Mouse (Mus musculus): ENCODE data around the gene Fam149b. TPM values are rescaled to one million over a fixed set of nuclear protein-coding genes. Genes with fewer than 3 reads are reported as not detected.

Fam149b gene
- total and polyA plus RNA-seq, 3 experiments: 16.1 to 25.8 TPM; not detected in 1

- TF ChIP-seq GABPA (IDR thresholded peaks at IDR 0.05; ENCODE audit: low read depth, low read length): no peak
These were observed 29.2 kb downstream of the Fam149b start (continued) for GRCm38 (mm10) chr14:20377112-20377521.

GRCm38 (mm10) chr14:20378313-20379061, 30.5 kb downstream of the Fam149b start:
- Histone ChIP-seq H3K27me3 (ENCODE audit: control insufficient read depth in 1 of 2, insufficient read depth in 2 of 2, low read length in 2 of 2) (no peaks in the 10 kb centered on the region), H3K4me1 (ENCODE audit: control insufficient read depth in 1 of 2, insufficient read depth in 2 of 2, low read length in 2 of 2) (peaks cover 15 to 17% of the 10 kb centered on the region in 2 experiments), H3K79me2 (ENCODE audit: control insufficient read depth, insufficient read depth, low read length, poor library complexity) (0 out of 2 replicates have a peak, but pooled peaks cover 2% of the 10 kb centered on the region), H3K27ac (ENCODE audit: control insufficient read depth, low read depth, low read length) (no peak overlapping the region), H3K4me3 (ENCODE audit: control insufficient read depth in 1 of 2, insufficient read depth in 1 of 2, low read depth in 2 of 2, low read length in 2 of 2) (no peak overlapping the region), H3K9me3 (replicated peaks; ENCODE audit: insufficient read depth, low read length) (no peaks in the 10 kb centered on the region), H3K9ac (ENCODE audit: control insufficient read depth, low read depth, low read length, poor library complexity, severe bottlenecking) (no peak overlapping the region), H3K36me3 (ENCODE audit: control insufficient read depth in 1 of 2, insufficient read depth in 2 of 2, low read length in 2 of 2) (peaks cover 3 to 26% of the 10 kb centered on the region in 2 experiments)
- DNase-seq (ENCODE audit: low read depth, low spot score): peak; percentile 52
- TF ChIP-seq CTCF (IDR thresholded peaks at IDR 0.05 in 2 of 3, conservative IDR thresholded peaks at IDR 0.05 in 1 of 3; ENCODE audit: control insufficient read depth in 1 of 3, insufficient read depth in 1 of 3, low read depth in 2 of 3, low read length in 3 of 3, poor library complexity in 1 of 3, severe bottlenecking in 1 of 3) (peak; percentile 37 to 46 (median 45); a peak in 5 of 6 replicates), ZC3H11A (IDR thresholded peaks at IDR 0.05; ENCODE audit: low read depth, low read length) (no peak)

GRCm38 (mm10) chr14:20379087-20379640, 31.2 kb downstream of the Fam149b start:
- Histone ChIP-seq H3K36me3 (ENCODE audit: control insufficient read depth in 1 of 2, insufficient read depth in 2 of 2, low read length in 2 of 2) (peaks cover 7 to 27% of the 10 kb centered on the region in 2 experiments), H3K4me1 (ENCODE audit: control insufficient read depth in 1 of 2, insufficient read depth in 2 of 2, low read length in 2 of 2) (peaks cover 16 to 17% of the 10 kb centered on the region in 2 experiments)

GRCm38 (mm10) chr14:20379753-20380430, 31.9 kb downstream of the Fam149b start:
- peak; percentile 44 for DNase-seq (ENCODE audit: low read depth, low spot score)
- Histone ChIP-seq H3K9ac (ENCODE audit: control insufficient read depth, low read depth, low read length, poor library complexity, severe bottlenecking) (no peak overlapping the region), H3K36me3 (ENCODE audit: control insufficient read depth in 1 of 2, insufficient read depth in 2 of 2, low read length in 2 of 2) (peaks cover 7 to 32% of the 10 kb centered on the region in 2 experiments), H3K4me3 (ENCODE audit: control insufficient read depth in 1 of 2, insufficient read depth in 1 of 2, low read depth in 2 of 2, low read length in 2 of 2) (no peak overlapping the region), H3K27ac (ENCODE audit: control insufficient read depth, low read depth, low read length) (no peak overlapping the region), H3K9me3 (replicated peaks; ENCODE audit: insufficient read depth, low read length) (no peaks in the 10 kb centered on the region), H3K79me2 (ENCODE audit: control insufficient read depth, insufficient read depth, low read length, poor library complexity) (0 out of 2 replicates have a peak, but pooled peaks cover 5% of the 10 kb centered on the region), H3K27me3 (ENCODE audit: control insufficient read depth in 1 of 2, insufficient read depth in 2 of 2, low read length in 2 of 2) (no peaks in the 10 kb centered on the region), H3K4me1 (ENCODE audit: control insufficient read depth in 1 of 2, insufficient read depth in 2 of 2, low read length in 2 of 2) (peaks cover 16 to 17% of the 10 kb centered on the region in 2 experiments)
- TF ChIP-seq JUND (IDR thresholded peaks at IDR 0.05; ENCODE audit: low read depth, low read length): no peak
- peak; percentile 61; the same call in 1 of the 2 replicates for TF ChIP-seq MYC (IDR thresholded peaks at IDR 0.05; ENCODE audit: low read depth, low read length)
- TF ChIP-seq ELF1 (IDR thresholded peaks at IDR 0.05; ENCODE audit: low read depth, low read length): 0 out of 2 replicates have a peak, but pooled peaks have one; percentile 14
- peak; percentile 52; the same call in 1 of the 2 replicates for TF ChIP-seq MAX (IDR thresholded peaks at IDR 0.05; ENCODE audit: low read length)
- TF ChIP-seq SIN3A (IDR thresholded peaks at IDR 0.05; ENCODE audit: low read length): peak; percentile 29; the same call in 1 of the 2 replicates
- 0 out of 2 replicates have a peak, but pooled peaks have one; percentile 26 for TF ChIP-seq MXI1 (IDR thresholded peaks at IDR 0.05; ENCODE audit: low read depth, low read length)
- TF ChIP-seq GATA1 (IDR thresholded peaks at IDR 0.05; ENCODE audit: low read depth, low read length): no peak
- no peak for TF ChIP-seq ZKSCAN1 (IDR thresholded peaks at IDR 0.05; ENCODE audit: low read depth, low read length)

More at GRCm38 (mm10) chr14:20379087-20379640, 31.2 kb downstream of the Fam149b start:
- Histone ChIP-seq H3K9me3 (replicated peaks; ENCODE audit: insufficient read depth, low read length) (no peaks in the 10 kb centered on the region), H3K27ac (ENCODE audit: control insufficient read depth, low read depth, low read length) (no peak overlapping the region), H3K27me3 (ENCODE audit: control insufficient read depth in 1 of 2, insufficient read depth in 2 of 2, low read length in 2 of 2) (no peaks in the 10 kb centered on the region), H3K79me2 (ENCODE audit: control insufficient read depth, insufficient read depth, low read length, poor library complexity) (0 out of 2 replicates have a peak, but pooled peaks cover 5% of the 10 kb centered on the region), H3K9ac (ENCODE audit: control insufficient read depth, low read depth, low read length, poor library complexity, severe bottlenecking) (no peak overlapping the region), H3K4me3 (ENCODE audit: control insufficient read depth in 1 of 2, insufficient read depth in 1 of 2, low read depth in 2 of 2, low read length in 2 of 2) (no peak overlapping the region)
- no peak for TF ChIP-seq CTCF (IDR thresholded peaks at IDR 0.05 in 2 of 3, conservative IDR thresholded peaks at IDR 0.05 in 1 of 3; ENCODE audit: control insufficient read depth in 1 of 3, insufficient read depth in 1 of 3, low read depth in 2 of 3, low read length in 3 of 3, poor library complexity in 1 of 3, severe bottlenecking in 1 of 3)
- peak; percentile 40; the same call in 1 of the 2 replicates for TF ChIP-seq USF1 (IDR thresholded peaks at IDR 0.05; ENCODE audit: low read depth, low read length)
- no peak for DNase-seq (ENCODE audit: low read depth, low spot score)
